Mouse (Mus musculus): ENCODE measurements around the gene Polr2c.

DNA sequence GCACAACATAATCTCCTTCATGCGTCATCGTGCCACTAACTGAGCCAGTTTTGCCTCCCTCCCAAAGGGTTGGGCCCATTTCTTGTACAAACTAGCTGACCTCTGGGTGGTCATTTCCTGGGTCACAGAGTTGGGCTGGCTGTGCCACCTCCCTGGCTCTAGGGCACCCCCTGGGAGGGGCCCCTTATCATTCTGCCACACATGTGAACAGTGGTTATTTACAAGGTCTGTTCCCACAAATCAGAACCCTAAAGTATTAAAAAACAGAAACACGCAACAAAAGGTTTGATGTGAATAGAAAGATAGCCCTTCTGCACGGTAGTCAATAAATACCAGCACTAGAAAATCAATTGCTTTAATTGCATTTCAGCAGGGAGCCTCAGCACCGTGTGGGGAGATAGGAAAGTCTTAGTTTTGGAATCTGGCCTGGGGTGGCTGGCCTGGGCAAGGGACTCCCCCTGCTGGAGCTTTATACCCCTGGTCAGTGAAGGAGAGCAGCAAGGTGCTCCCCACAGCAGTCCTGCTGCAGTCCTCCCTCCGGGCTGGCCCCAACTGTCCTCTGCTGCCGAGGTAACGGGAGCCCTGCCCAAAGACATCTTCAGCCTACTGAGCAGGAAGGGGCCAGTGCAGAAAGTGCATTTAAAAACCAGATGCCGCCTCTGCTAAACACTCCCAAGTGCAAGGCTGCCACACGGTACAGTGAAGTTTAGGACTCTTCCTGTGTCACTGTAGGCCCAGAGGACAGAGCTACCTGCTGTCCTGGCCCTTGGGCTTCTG lies 6.8 kb downstream of the Polr2c start:
- TF ChIP-seq POLR2A (IDR thresholded peaks at IDR 0.05; ENCODE audit: borderline replicate concordance, extremely low read depth, insufficient read depth, insufficient read length, poor library complexity, severe bottlenecking) (no peak), CTCF (IDR thresholded peaks at IDR 0.05; ENCODE audit: borderline replicate concordance, extremely low read depth, insufficient read depth, insufficient read length) (no peak)
